Mouse (Mus musculus) G1E (cell line): ENCODE data around the gene Tnfrsf1b.

Source experiments
- CTCF ChIP-seq: IDR thresholded peaks from 2 replicates; pipeline ENCODE4 v1.5.1; 2012; ENCODE audit warnings: low read depth, low read length, inconsistent platforms, mixed read lengths
- GATA1 ChIP-seq: IDR thresholded peaks from 2 replicates; pipeline ENCODE4 v1.6.1; 2012; ENCODE audit warnings: borderline replicate concordance, low read length, inconsistent platforms, mixed read lengths
- POLR2AphosphoS5 ChIP-seq: IDR thresholded peaks from 2 replicates; pipeline ENCODE4 v1.6.1; 2012; ENCODE audit warnings: low read depth, low read length, inconsistent platforms; ENCODE audit not compliant: insufficient replicate concordance

GRCm38 (mm10) chr4:145221379-145221778, 25.3 kb downstream of the Tnfrsf1b start:
- TF ChIP-seq POLR2AphosphoS5 (no peak), CTCF (no peak), GATA1 (no peak)
